Mouse (Mus musculus) heart, embryonic 11.5 days (tissue): Measurements from ENCODE around the gene Snrpa. TPM values are rescaled to one million over a fixed set of nuclear protein-coding genes. Genes with fewer than 3 reads are reported as not detected.
A peak's percentile ranks its signal among the peaks of the same experiment; 100 is the strongest.

ENCODE experiments used
- ATAC-seq: fragments of 200-750 bp; cut with Nextera tagmentation; replicated peaks from 2 replicates; pipeline ENCODE4 v1.8.0; 2017; ENCODE audit warnings: moderate library complexity; ENCODE audit not compliant: insufficient number of reproducible peaks, low FRiP score, low TSS enrichment
- H3K27ac ChIP-seq: fragments of 300-500 bp; sonication (generic); 2 replicates; pipeline ENCODE4 v1.5.1; 2014; ENCODE audit warnings: mild to moderate bottlenecking, low read depth, low read length
- H3K27me3 ChIP-seq: fragments of 300-500 bp; sonication (generic); 2 replicates; pipeline ENCODE4 v1.6.1; 2014; ENCODE audit warnings: mild to moderate bottlenecking, low read length, mixed read lengths; ENCODE audit not compliant: control insufficient read depth, insufficient read depth
- H3K36me3 ChIP-seq: fragments of 300-500 bp; sonication (generic); 2 replicates; pipeline ENCODE4 v1.6.1; 2014; ENCODE audit warnings: mild to moderate bottlenecking, low read length, moderate library complexity, mixed read lengths; ENCODE audit not compliant: control insufficient read depth, insufficient read depth
- H3K4me1 ChIP-seq: fragments of 300-500 bp; sonication (generic); 2 replicates; pipeline ENCODE4 v1.6.1; 2014; ENCODE audit warnings: low read length; ENCODE audit not compliant: control insufficient read depth, insufficient read depth
- H3K4me2 ChIP-seq: fragments of 300-500 bp; sonication (generic); 2 replicates; pipeline ENCODE4 v1.6.1; 2014; ENCODE audit warnings: mild to moderate bottlenecking, moderate library complexity
- H3K4me3 ChIP-seq: fragments of 300-500 bp; sonication (generic); 2 replicates; pipeline ENCODE4 v1.5.1; 2014; ENCODE audit warnings: low read depth, low read length
- H3K9ac ChIP-seq: fragments of 300-500 bp; sonication (generic); 2 replicates; pipeline ENCODE4 v1.6.1; 2014; ENCODE audit warnings: mild to moderate bottlenecking, low read depth, low read length, moderate library complexity
- H3K9me3 ChIP-seq: fragments of 300-500 bp; sonication (generic); replicated peaks from 2 replicates; pipeline ENCODE4 v1.6.1; 2016; ENCODE audit warnings: low read length; ENCODE audit not compliant: control insufficient read depth
- WGBS: fragments of 180-500 bp; shearing (Covaris S2); extraction: QIAGEN DNeasy Blood & Tissue Kit; methylation state at CpG from one replicate; pipeline ENCODE4 v1.1.7; 2014; ENCODE audit not compliant: insufficient replicate concordance; 5-methylcytosine and 5-hydroxymethylcytosine counted together
- polyA plus RNA-seq: library from polyadenylated mRNA; unstranded; fragments of >200 nt; fragmentation: Nextera tagmentation; extraction: Ambion mirVana; gene quantifications from 2 replicates; pipeline ENCODE4 v1.2.1, GENCODE M21; 2014

The Snrpa gene
- polyA plus RNA-seq, 1 experiment from 2014 or later, result 210 TPM

- 76% methylated on average over 4 of the region's 4 CpGs for WGBS
- Histone ChIP-seq H3K4me2 (no peak overlapping the region), H3K27ac (no peak overlapping the region), H3K27me3 (no peaks in the 10 kb centered on the region), H3K4me1 (peaks cover 31% of the 10 kb centered on the region), H3K36me3 (peaks cover 26% of the 10 kb centered on the region), H3K9me3 (no peaks in the 10 kb centered on the region), H3K9ac (no peak overlapping the region), H3K4me3 (no peak overlapping the region)
- ATAC-seq, result no peak
These were observed 34.3 kb downstream of the Snrpa start for GRCm38 (mm10) chr7:27161744-27162143.

- no peaks in the 10 kb centered on the region for H3K27me3 ChIP-seq
- no peak overlapping the region for H3K9ac ChIP-seq
- WGBS, result 90% methylated on average over 3 of the region's 3 CpGs
- H3K9me3 ChIP-seq, result no peaks in the 10 kb centered on the region
- peaks cover 26% of the 10 kb centered on the region for H3K36me3 ChIP-seq
- no peak overlapping the region for H3K27ac ChIP-seq
- peaks cover 31% of the 10 kb centered on the region for H3K4me1 ChIP-seq
- H3K4me3 ChIP-seq, result no peak overlapping the region
- H3K4me2 ChIP-seq, result no peak overlapping the region
- no peak for ATAC-seq
These were observed 35.1 kb downstream of the Snrpa start for GRCm38 (mm10) chr7:27160921-27161320.

GRCm38 (mm10) chr7:27159882-27160281, 36.2 kb downstream of the Snrpa start:
- no peak overlapping the region for H3K27ac ChIP-seq
- 17% methylated on average over 8 of the region's 8 CpGs for WGBS

GRCm38 (mm10) chr7:27159256-27159655, 36.8 kb downstream of the Snrpa start:
- Histone ChIP-seq H3K27ac (no peak overlapping the region), H3K4me2 (no peak overlapping the region), H3K4me1 (peaks cover 17% of the 10 kb centered on the region), H3K4me3 (no peak overlapping the region), H3K36me3 (peaks cover 19% of the 10 kb centered on the region), H3K27me3 (no peaks in the 10 kb centered on the region), H3K9me3 (no peaks in the 10 kb centered on the region; the same call in 1 of the 2 replicates), H3K9ac (no peak overlapping the region)
- 91% methylated on average over 6 of the region's 6 CpGs for WGBS
- no peak for ATAC-seq

More at GRCm38 (mm10) chr7:27159882-27160281, 36.2 kb downstream of the Snrpa start:
- H3K9ac ChIP-seq, result no peak overlapping the region
- ATAC-seq, result peak; percentile 80
- no peak overlapping the region for H3K4me3 ChIP-seq
- H3K27me3 ChIP-seq, result no peaks in the 10 kb centered on the region
- no peaks in the 10 kb centered on the region for H3K9me3 ChIP-seq
- peaks cover 23% of the 10 kb centered on the region for H3K36me3 ChIP-seq
- peaks cover 23% of the 10 kb centered on the region for H3K4me1 ChIP-seq
- no peak overlapping the region for H3K4me2 ChIP-seq

GRCm38 (mm10) chr7:27158171-27158570, 37.9 kb downstream of the Snrpa start:
- Histone ChIP-seq H3K36me3 (peaks cover 19% of the 10 kb centered on the region), H3K9me3 (no peaks in the 10 kb centered on the region; the same call in 1 of the 2 replicates), H3K9ac (no peak overlapping the region), H3K27me3 (no peaks in the 10 kb centered on the region), H3K4me2 (no peak overlapping the region), H3K27ac (no peak overlapping the region), H3K4me1 (peaks cover 6% of the 10 kb centered on the region; the same call in 1 of the 2 replicates), H3K4me3 (no peak overlapping the region)
- ATAC-seq, result no peak
- WGBS, result 93% methylated on average over 9 of the region's 9 CpGs

GRCm38 (mm10) chr7:27156005-27156404, 40.1 kb downstream of the Snrpa start:
- no peaks in the 10 kb centered on the region for H3K4me1 ChIP-seq
- no peak overlapping the region for H3K4me3 ChIP-seq
- H3K9ac ChIP-seq, result no peak overlapping the region
- H3K4me2 ChIP-seq, result no peak overlapping the region
- WGBS, result 82% methylated on average over 13 of the region's 13 CpGs
- ATAC-seq, result no peak
- H3K27me3 ChIP-seq, result no peaks in the 10 kb centered on the region
- peaks cover 19% of the 10 kb centered on the region for H3K36me3 ChIP-seq
- H3K27ac ChIP-seq, result no peak overlapping the region
- H3K9me3 ChIP-seq, result no peaks in the 10 kb centered on the region; the same call in 1 of the 2 replicates

GRCm38 (mm10) chr7:27153205-27153764, 42.8 kb downstream of the Snrpa start, which contains the start of gene Cyp2t4:
Gene Cyp2t4, plus strand, starts transcription at chr7:27153714.
- no peak for ATAC-seq
- no peak within 1 kb of the TSS for H3K27ac ChIP-seq
- no peak within 1 kb of the TSS for H3K9ac ChIP-seq
- H3K36me3 ChIP-seq, result peaks cover 10% of the 10 kb centered on the region
- WGBS, result 72% methylated on average over 10 of the region's 10 CpGs
- no peaks in the 10 kb centered on the region for H3K27me3 ChIP-seq
- no peaks in the 10 kb centered on the region; the same call in 1 of the 2 replicates for H3K9me3 ChIP-seq
- no peak within 1 kb of the TSS for H3K4me3 ChIP-seq
- no peaks in the 10 kb centered on the region for H3K4me1 ChIP-seq
- H3K4me2 ChIP-seq, result no peak within 1 kb of the TSS
